Mouse (Mus musculus) kidney, postnatal 36 days (tissue): ENCODE measurements around the gene Gm20388.

Experiments used
- DNase-seq, 2 experiments: peaks; one replicate each; pipeline ENCODE4 v3.0.0; 2021 to 2022; ENCODE audit warnings: mixed read lengths in 2 of 2

Gm20388 gene

GRCm38 (mm10) chr8:121905864-121906263 lies 1995.2 kb downstream of the Gm20388 start:
- no peak for DNase-seq

DNA sequence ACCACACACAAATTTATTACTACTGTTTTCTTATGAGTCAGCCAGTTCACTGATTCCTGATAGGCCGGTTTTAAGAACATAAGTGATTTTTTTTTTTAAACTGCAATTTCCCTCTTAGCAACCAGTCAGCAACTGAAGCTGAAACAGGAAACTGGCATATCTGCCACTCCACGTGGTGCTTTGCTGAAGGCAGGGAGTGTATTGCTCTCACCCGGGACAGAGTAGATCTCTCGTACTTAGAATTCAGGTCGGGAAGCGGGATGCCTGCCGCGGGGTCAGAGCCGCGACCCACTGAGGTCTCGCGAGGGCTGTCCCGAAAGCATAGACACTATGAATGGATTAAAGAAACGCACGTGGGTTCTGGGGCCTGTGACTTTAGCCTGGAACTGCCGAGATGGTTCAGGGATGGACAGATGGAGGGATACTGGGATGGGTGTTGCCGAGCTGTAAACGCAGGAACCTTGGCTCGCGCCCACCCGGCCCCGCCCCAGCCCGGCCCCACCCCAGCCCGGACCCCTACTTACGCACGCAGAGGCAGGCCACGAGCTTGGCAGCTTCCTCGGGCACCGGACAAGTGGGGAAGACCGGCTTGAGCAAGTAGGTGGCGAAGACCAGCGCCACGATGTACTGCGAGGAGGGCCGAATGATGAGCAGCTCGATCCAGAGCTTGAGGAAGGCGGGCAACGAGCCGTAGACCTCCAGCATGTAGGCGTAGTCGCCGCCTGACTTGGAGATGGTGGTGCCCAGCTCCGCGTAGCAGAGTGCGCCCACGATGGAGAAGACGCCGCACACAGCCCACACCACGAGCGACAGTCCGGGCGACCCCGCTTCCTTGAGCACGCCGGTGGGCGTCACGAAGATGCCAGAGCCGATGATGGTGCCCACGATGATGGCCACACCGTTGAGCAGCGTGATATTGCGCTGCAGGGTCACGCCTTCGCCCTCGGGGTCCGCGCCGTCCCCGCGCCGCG lies 1996.2 kb downstream of the Gm20388 start:
- DNase-seq: peak in 1 of 2 experiments; percentile 21

GRCm38 (mm10) chr8:121907587-121908248 lies 1997.1 kb downstream of the Gm20388 start, which contains the start of gene Slc7a5:
Gene Slc7a5, minus strand, starts transcription at chr8:121907694.
- DNase-seq: peak; percentile 97 to 99

DNA sequence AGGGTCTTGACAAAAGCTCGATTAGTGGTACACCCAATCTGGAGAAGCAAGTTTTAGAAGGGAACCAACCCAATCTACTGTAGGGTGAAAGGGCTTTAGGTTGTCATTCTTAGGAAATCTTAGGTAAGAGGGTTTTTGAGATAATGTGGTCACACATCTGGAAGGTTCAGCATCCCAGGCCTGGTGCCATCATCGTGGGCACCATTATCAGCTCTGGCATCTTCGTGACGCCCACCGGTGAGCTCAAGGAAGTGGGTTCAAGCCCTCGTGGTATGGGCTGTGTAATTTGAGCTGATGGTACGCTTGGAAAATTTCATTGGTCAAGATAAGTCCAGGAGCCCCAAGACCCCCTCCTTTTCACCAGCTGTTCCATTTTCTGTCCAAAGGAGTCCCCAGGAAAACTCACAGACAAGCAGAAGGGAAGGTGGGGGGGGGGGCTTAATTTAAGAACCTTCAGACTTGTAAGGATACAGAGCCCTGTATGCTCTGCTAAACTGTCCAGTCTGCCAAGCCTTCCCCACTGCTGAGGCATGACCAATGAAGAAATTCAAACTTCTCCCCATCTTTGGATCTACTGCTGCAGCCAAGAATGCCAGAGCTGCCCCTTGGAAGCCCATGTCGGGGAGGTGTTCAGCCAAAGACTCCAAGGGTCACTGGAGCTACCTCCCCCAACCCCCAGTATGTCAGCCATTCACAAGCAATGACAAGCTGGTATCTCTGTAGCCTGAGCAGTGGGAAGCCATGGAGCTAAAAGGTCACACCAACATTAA lies 1997.9 kb downstream of the Gm20388 start:
- no peak for DNase-seq

- DNase-seq: no peak
These were observed 1998.5 kb downstream of the Gm20388 start for GRCm38 (mm10) chr8:121909148-121909541.

DNA sequence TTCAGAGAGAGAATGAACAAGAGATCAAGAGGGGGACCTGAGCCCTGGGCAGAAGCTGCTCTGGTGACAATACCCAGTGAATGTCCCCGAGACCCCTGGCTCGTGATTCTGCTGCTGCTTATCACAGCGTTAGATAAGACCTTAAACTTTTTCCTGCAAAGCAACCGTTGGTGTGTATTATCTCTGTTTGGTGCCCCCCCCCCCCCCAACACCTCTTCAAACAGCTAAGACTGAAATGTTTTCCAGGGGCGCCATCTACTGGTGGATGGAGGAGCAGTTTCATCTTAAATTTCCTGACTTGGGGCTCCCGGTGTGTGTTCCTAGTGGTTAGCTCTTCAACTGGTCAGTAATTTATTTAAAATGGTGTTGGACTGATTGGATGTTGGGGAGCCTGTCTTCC lies 1999.0 kb downstream of the Gm20388 start:
- DNase-seq: peak; percentile 73 to 87

GRCm38 (mm10) chr8:121911400-121911799 lies 2000.8 kb downstream of the Gm20388 start:
- no peak for DNase-seq

GRCm38 (mm10) chr8:121911987-121912386 lies 2001.3 kb downstream of the Gm20388 start:
- no peak for DNase-seq

DNA sequence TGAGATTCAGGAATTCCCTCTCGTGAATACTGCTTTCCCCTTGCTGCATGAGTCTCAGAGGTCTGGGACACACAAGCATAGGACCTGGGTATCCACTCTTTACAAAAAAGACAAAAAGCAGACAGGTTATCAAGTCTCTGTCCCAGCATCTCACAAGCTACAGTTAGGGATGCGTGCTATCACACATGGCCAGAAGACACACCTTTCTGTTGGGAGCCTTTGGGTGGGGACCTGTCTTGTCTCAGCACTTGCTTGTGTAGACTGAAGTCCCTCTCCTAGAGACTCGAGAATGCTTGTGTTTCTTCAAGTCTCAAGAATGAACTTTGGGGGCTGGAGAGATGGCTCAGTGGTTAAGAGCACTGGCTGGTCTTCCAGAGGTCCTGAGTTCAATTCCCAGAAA lies 2002.2 kb downstream of the Gm20388 start:
- DNase-seq: no peak

- no peak for DNase-seq
These were observed 2002.7 kb downstream of the Gm20388 start for GRCm38 (mm10) chr8:121913378-121913777.

- DNase-seq: no peak
These were observed 2008.5 kb downstream of the Gm20388 start for GRCm38 (mm10) chr8:121919158-121919557.

DNA sequence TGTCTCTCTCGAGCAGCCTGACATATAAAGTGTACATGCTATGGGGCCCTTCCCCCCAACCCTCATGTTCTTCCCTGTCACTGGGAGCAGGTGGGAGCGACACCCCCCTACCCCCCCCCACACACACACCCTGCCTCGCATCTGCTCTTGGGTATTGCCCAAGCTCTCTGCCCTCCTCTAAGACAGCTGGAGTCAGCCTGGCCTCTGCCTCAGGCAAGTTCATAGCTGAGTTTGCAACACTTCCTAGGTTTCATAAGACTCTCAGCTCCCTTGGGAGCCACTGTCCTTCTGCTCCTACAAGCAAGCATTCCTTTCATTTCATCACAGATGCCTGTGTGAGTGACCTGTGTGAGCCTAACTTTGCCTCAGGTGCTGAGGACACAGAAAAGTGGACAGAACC lies 2009.1 kb downstream of the Gm20388 start:
- no peak for DNase-seq

DNA sequence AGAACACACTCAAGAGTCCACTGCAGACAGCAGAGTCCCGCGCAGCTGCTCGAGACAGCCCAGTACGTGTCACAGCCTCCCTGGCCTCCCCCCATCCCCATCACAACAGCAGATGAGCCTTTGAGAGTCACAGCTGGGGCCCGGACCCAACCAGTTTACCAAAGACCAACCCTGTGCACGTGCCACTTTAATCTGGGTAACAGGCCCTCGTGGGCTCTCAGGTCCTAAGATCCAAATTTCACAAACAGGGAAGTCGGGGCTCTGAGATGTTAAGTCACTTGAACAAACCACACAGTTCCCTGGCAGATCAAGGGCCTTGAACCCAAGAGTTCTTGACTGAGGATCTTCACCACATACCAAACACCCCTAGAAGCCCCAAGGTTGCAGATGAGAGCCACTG lies 2010.9 kb downstream of the Gm20388 start:
- DNase-seq: no peak

GRCm38 (mm10) chr8:121922101-121922500 lies 2011.5 kb downstream of the Gm20388 start:
- peak in 1 of 2 experiments; percentile 53 for DNase-seq

DNA sequence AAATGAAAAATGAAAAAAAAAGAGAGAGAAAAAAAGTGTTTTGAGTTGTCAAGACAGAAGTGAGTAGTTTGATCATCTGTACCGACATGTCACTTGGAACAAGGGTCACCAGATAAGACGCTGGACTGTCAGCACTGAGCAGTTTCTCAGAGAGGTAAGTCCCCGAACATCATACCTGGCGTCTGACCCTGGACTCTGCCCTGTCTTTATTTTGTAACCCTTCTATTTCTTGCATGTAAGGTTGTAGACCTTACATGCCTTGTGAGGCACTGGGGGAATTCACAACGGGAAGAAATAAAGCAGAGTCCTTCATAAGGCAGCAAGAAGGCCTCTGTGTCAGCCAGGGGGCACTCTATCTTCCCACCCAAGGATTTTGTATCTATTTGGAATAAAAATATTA lies 2014.0 kb downstream of the Gm20388 start:
- no peak for DNase-seq

- peak; percentile 71 to 90 for DNase-seq
These were observed 2015.0 kb downstream of the Gm20388 start for GRCm38 (mm10) chr8:121925624-121926023.

DNA sequence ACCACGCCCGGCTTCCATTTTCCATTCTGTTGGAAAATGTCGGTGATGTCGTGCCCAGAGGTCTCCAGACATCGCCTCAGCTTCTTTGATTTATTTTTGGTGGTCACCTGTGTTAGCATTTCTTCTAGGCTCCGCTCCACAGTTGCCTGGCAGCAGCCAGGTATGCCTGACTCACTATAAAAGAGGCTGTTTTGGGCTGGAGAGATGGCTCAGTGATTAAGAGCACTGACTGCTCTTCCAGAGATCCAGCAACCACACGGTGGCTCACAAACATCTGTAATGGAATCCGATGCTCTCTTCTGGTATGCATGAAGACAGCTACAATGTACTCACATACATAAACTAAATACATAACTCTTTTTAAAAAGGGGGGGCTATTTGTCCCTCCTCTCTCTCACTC lies 2015.6 kb downstream of the Gm20388 start:
- DNase-seq: no peak

DNA sequence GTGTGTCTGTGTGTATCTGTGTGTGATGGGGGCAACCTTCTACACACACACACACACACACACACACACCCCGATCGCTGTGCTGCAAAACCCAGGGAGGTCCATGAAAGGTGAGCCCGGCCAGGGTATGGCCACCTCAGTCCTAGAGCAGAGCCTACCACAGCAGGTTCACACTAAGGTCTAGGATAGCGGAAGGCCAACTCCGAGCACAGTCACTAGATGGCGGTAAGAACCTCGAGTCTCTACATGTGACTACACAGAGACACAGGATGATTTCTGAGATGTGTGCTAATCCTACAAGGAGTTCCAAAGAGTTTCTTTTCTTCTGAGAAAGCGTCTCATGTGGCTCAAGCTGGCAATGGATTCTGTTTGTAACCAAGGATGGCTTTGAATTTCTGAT lies 2016.7 kb downstream of the Gm20388 start:
- peak; percentile 53 to 79 for DNase-seq

DNA sequence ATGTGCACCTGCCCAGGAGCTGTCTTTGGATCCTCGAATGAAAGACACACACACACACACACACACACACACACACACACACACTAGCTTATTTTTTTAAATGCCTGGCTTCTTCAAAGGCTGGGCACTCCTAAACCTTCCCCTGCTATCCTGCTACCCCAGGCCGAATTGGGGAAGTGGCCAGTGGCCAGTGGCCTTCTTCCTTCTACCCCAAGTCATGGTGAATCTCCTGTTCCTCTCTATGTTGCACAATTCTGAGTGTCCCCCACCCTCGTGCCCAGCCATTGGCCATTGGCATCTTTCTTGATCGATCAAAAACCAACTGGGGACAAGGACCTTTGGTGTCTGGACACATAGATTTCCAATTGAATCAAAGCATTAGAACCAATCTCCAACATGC lies 2019.4 kb downstream of the Gm20388 start:
- no peak for DNase-seq

GRCm38 (mm10) chr8:121931571-121931970 lies 2020.9 kb downstream of the Gm20388 start:
- DNase-seq: no peak

DNA sequence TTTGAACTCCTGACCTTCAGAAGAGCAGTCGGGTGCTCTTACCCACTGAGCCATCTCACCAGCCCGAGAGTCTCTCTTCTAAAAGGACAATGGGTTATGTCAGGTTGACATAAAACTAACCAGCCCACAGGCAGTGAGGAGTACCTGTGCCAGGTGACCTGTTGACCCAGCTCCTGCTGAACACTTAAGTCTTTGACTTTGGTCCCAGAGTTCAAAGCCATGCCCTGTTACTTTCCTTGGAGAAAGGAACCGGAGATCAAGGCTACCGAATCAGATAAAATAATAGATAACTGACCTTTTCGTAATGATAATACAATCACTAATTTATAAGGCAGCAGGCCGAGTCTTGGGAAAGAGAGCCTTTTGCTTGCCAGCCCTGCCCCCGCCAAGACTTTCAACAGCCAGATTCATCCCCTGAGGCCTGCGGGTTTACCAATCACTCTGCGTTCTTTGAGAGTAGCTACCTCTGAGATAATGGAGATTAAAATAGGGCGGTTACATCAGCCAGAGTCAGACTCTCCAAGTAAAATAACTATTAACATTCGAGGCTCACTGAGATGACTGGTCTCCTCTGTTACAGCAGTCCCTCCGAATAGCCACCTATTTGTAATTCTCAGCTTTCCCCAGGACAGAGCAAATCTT lies 2021.5 kb downstream of the Gm20388 start:
- DNase-seq: no peak
